Mouse (Mus musculus): ENCODE results near the gene Nmt1. TPM values are rescaled to one million over a fixed set of nuclear protein-coding genes. Genes with fewer than 3 reads are reported as not detected.
A peak's percentile ranks its signal among the peaks of the same experiment; 100 is the strongest.

Nmt1 gene
- total and polyA plus RNA-seq, 3 experiments: 29.8 to 147 (median 70.5) TPM

GRCm38 (mm10) chr11:103067051-103067361 is 39.0 kb downstream of the Nmt1 start:
- H3K27ac ChIP-seq (ENCODE audit: control insufficient read depth, low read depth, low read length): no peak overlapping the region
- H3K36me3 ChIP-seq (ENCODE audit: control insufficient read depth in 1 of 2, insufficient read depth in 2 of 2, low read length in 2 of 2): peaks cover 0 to 21% of the 10 kb centered on the region in 2 experiments; a peak in 2 of 4 replicates

GRCm38 (mm10) chr11:103067457-103068001 is 39.5 kb downstream of the Nmt1 start:
- Histone ChIP-seq H3K9ac (ENCODE audit: control insufficient read depth, low read depth, low read length, poor library complexity, severe bottlenecking) (no peak overlapping the region), H3K4me3 (ENCODE audit: control insufficient read depth in 1 of 2, insufficient read depth in 1 of 2, low read depth in 2 of 2, low read length in 2 of 2) (no peak overlapping the region), H3K79me2 (ENCODE audit: control insufficient read depth, insufficient read depth, low read length, poor library complexity) (no peaks in the 10 kb centered on the region), H3K27me3 (ENCODE audit: control insufficient read depth in 1 of 2, insufficient read depth in 2 of 2, low read length in 2 of 2) (no peaks in the 10 kb centered on the region), H3K36me3 (ENCODE audit: control insufficient read depth in 1 of 2, insufficient read depth in 2 of 2, low read length in 2 of 2) (peaks cover 0 to 18% of the 10 kb centered on the region in 2 experiments; a peak in 2 of 4 replicates), H3K27ac (ENCODE audit: control insufficient read depth, low read depth, low read length) (no peak overlapping the region), H3K9me3 (replicated peaks; ENCODE audit: insufficient read depth, low read length) (no peaks in the 10 kb centered on the region), H3K4me1 (ENCODE audit: control insufficient read depth in 1 of 2, insufficient read depth in 2 of 2, low read length in 2 of 2) (no peaks in the 10 kb centered on the region)
- TF ChIP-seq CHD2 (IDR thresholded peaks at IDR 0.05; ENCODE audit: low read length): no peak
- no peak for TF ChIP-seq MYC (IDR thresholded peaks at IDR 0.05; ENCODE audit: low read depth, low read length)
- no peak for TF ChIP-seq GABPA (IDR thresholded peaks at IDR 0.05; ENCODE audit: low read depth, low read length)
- no peak for TF ChIP-seq RAD21 (IDR thresholded peaks at IDR 0.05; ENCODE audit: low read depth, low read length)
- TF ChIP-seq MAFK (IDR thresholded peaks at IDR 0.05; ENCODE audit: borderline replicate concordance, low read depth, low read length): no peak
- no peak for TF ChIP-seq EP300 (IDR thresholded peaks at IDR 0.05; ENCODE audit: low read depth in 1 of 2, low read length in 2 of 2)
- no peak for TF ChIP-seq MEF2A (IDR thresholded peaks at IDR 0.05; ENCODE audit: extremely low read depth, insufficient replicate concordance, low read depth, low read length, poor library complexity, severe bottlenecking)
- no peak for TF ChIP-seq NRF1 (IDR thresholded peaks at IDR 0.05; ENCODE audit: insufficient read depth, low read depth, low read length, poor library complexity, severe bottlenecking)
- TF ChIP-seq POLR2AphosphoS5 (IDR thresholded peaks at IDR 0.05; ENCODE audit: borderline replicate concordance, low read depth, low read length): no peak
- TF ChIP-seq UBTF (IDR thresholded peaks at IDR 0.05; ENCODE audit: borderline replicate concordance, insufficient read depth, low read depth, low read length): no peak
- no peak for TF ChIP-seq ZNF384 (IDR thresholded peaks at IDR 0.05; ENCODE audit: low read depth, low read length)
- TF ChIP-seq SMC3 (IDR thresholded peaks at IDR 0.05; ENCODE audit: low read depth, low read length): no peak
- no peak for TF ChIP-seq USF2 (IDR thresholded peaks at IDR 0.05; ENCODE audit: borderline replicate concordance in 1 of 2, insufficient read depth in 1 of 2, low read depth in 1 of 2, low read length in 2 of 2)
- TF ChIP-seq POLR2A (IDR thresholded peaks at IDR 0.05; ENCODE audit: control insufficient read depth in 1 of 2, insufficient read depth in 1 of 2, low read depth in 1 of 2, low read length in 2 of 2, poor library complexity in 1 of 2): no peak
- no peak for TF ChIP-seq MYB (IDR thresholded peaks at IDR 0.05; ENCODE audit: low read depth, low read length)
- TF ChIP-seq NELFE (IDR thresholded peaks at IDR 0.05; ENCODE audit: low read depth, low read length): no peak
- no peak for TF ChIP-seq JUND (IDR thresholded peaks at IDR 0.05; ENCODE audit: low read depth, low read length)
- DNase-seq (ENCODE audit: low read depth, low spot score): no peak

More at GRCm38 (mm10) chr11:103067051-103067361, 39.0 kb downstream of the Nmt1 start:
- no peak overlapping the region for H3K9ac ChIP-seq (ENCODE audit: control insufficient read depth, low read depth, low read length, poor library complexity, severe bottlenecking)
- TF ChIP-seq RAD21 (IDR thresholded peaks at IDR 0.05; ENCODE audit: low read depth, low read length): no peak
- TF ChIP-seq GATA1 (IDR thresholded peaks at IDR 0.05; ENCODE audit: low read depth, low read length): no peak
- no peak for TF ChIP-seq MXI1 (IDR thresholded peaks at IDR 0.05; ENCODE audit: low read depth, low read length)
- peak; percentile 44; the same call in 1 of the 2 replicates for TF ChIP-seq ZKSCAN1 (IDR thresholded peaks at IDR 0.05; ENCODE audit: low read depth, low read length)
- TF ChIP-seq UBTF (IDR thresholded peaks at IDR 0.05; ENCODE audit: borderline replicate concordance, insufficient read depth, low read depth, low read length): no peak
- no peak for TF ChIP-seq NRF1 (IDR thresholded peaks at IDR 0.05; ENCODE audit: insufficient read depth, low read depth, low read length, poor library complexity, severe bottlenecking)
- TF ChIP-seq EP300 (IDR thresholded peaks at IDR 0.05; ENCODE audit: low read depth in 1 of 2, low read length in 2 of 2): no peak
- H3K27me3 ChIP-seq (ENCODE audit: control insufficient read depth in 1 of 2, insufficient read depth in 2 of 2, low read length in 2 of 2): no peaks in the 10 kb centered on the region
- H3K79me2 ChIP-seq (ENCODE audit: control insufficient read depth, insufficient read depth, low read length, poor library complexity): no peaks in the 10 kb centered on the region
- no peak for DNase-seq (ENCODE audit: low read depth, low spot score)
- H3K4me3 ChIP-seq (ENCODE audit: control insufficient read depth in 1 of 2, insufficient read depth in 1 of 2, low read depth in 2 of 2, low read length in 2 of 2): no peak overlapping the region
- H3K4me1 ChIP-seq (ENCODE audit: control insufficient read depth in 1 of 2, insufficient read depth in 2 of 2, low read length in 2 of 2): no peaks in the 10 kb centered on the region
- H3K9me3 ChIP-seq (replicated peaks; ENCODE audit: insufficient read depth, low read length): no peaks in the 10 kb centered on the region

Data from MEL (cell line).